Mouse (Mus musculus): ENCODE data around the gene Nemp1.
A peak's percentile ranks its signal among the peaks of the same experiment; 100 is the strongest.

GRCm38 (mm10) chr10:127691053-127691452 is 24.4 kb downstream of the Nemp1 start:
- TF ChIP-seq CTCF (IDR thresholded peaks at IDR 0.05; ENCODE audit: borderline replicate concordance, insufficient read depth, low read depth, low read length) (0 out of 2 replicates have a peak, but pooled peaks have one; percentile 3), POLR2A (IDR thresholded peaks at IDR 0.05; ENCODE audit: borderline replicate concordance, insufficient read depth, low read length) (no peak)
